Mouse (Mus musculus) liver, embryonic 14.5 days (tissue): Measurements from ENCODE around the gene Lsamp. TPM values are rescaled to one million over a fixed set of nuclear protein-coding genes. Genes with fewer than 3 reads are reported as not detected.

ENCODE experiments used
- ATAC-seq: fragments of 200-750 bp; cut with Nextera tagmentation; 2 replicates; pipeline ENCODE4 v1.8.0; 2017; ENCODE audit warnings: moderate number of reproducible peaks, mild to moderate bottlenecking, moderate library complexity; ENCODE audit not compliant: insufficient read depth
- DNase-seq, 3 experiments: peaks; one replicate each; pipeline ENCODE4 v3.0.0-alpha.2; 2012 to 2013; ENCODE audit warnings: low read depth in 3 of 3, low spot score in 3 of 3
- H3K27ac ChIP-seq: fragments of 300-500 bp; sonication (generic); 2 replicates; pipeline ENCODE4 v1.5.1; 2014; ENCODE audit warnings: moderate library complexity, mild to moderate bottlenecking, control low read depth, inconsistent platforms
- H3K27me3 ChIP-seq: fragments of 300-500 bp; sonication (generic); 2 replicates; pipeline ENCODE4 v1.6.1; 2014; ENCODE audit warnings: mild to moderate bottlenecking, low read length, moderate library complexity; ENCODE audit not compliant: control insufficient read depth, insufficient read depth
- H3K36me3 ChIP-seq: fragments of 300-500 bp; sonication (generic); replicated peaks from 2 replicates; pipeline ENCODE4 v1.6.1; 2014; ENCODE audit warnings: low read depth; ENCODE audit not compliant: control insufficient read depth, insufficient read depth
- H3K4me1 ChIP-seq, 2 experiments: fragments of 200-500 bp in 1 of 2; fragments of 300-500 bp in 1 of 2; sonication (generic) in 1 of 2; replicated peaks; 2 replicates each; pipeline ENCODE4 v1.6.1; 2012 to 2014; ENCODE audit warnings: antibody characterized with exemption in 1 of 2, inconsistent platforms in 1 of 2, low read length in 1 of 2; ENCODE audit not compliant: control insufficient read depth in 2 of 2, insufficient read depth in 2 of 2
- H3K4me2 ChIP-seq: fragments of 300-500 bp; sonication (generic); 2 replicates; pipeline ENCODE4 v1.6.1; 2014; ENCODE audit warnings: low read depth, mild to moderate bottlenecking, control low read depth, moderate library complexity
- H3K4me3 ChIP-seq, 2 experiments: fragments of 200-500 bp in 1 of 2; fragments of 300-500 bp in 1 of 2; sonication (generic) in 1 of 2; 2 replicates each; pipeline ENCODE4 v1.5.1; 2012 to 2014; ENCODE audit warnings: low read depth in 2 of 2, low read length in 2 of 2, mild to moderate bottlenecking in 2 of 2, control low read depth in 1 of 2, inconsistent platforms in 1 of 2, moderate library complexity in 1 of 2; ENCODE audit not compliant: insufficient read depth in 1 of 2
- H3K9ac ChIP-seq: fragments of 300-500 bp; sonication (generic); replicated peaks from 2 replicates; pipeline ENCODE4 v1.6.1; 2014; ENCODE audit warnings: mild to moderate bottlenecking, control low read depth, moderate library complexity
- H3K9me3 ChIP-seq: fragments of 300-500 bp; sonication (generic); 2 replicates; pipeline ENCODE4 v1.6.1; 2016; ENCODE audit warnings: low read length, mixed read lengths; ENCODE audit not compliant: control insufficient read depth
- CTCF ChIP-seq: IDR thresholded peaks from 2 replicates; pipeline ENCODE4 v1.5.1; 2016; ENCODE audit warnings: antibody characterized with exemption, low read depth, control low read depth
- EP300 ChIP-seq: IDR thresholded peaks from 2 replicates; pipeline ENCODE4 v1.6.1; 2016; ENCODE audit warnings: antibody characterized with exemption, low read depth
- WGBS: fragments of 180-500 bp; shearing (Covaris S2); extraction: QIAGEN DNeasy Blood & Tissue Kit; methylation state at CpG from one replicate; pipeline ENCODE4 v1.1.7; 2014; ENCODE audit not compliant: insufficient replicate concordance; 5-methylcytosine and 5-hydroxymethylcytosine counted together
- polyA plus RNA-seq, 2 experiments: library from polyadenylated mRNA; depleted of rRNA in 1 of 2; stranded (reverse) in 1 of 2; unstranded in 1 of 2; fragments of >200 nt; fragmentation: Nextera tagmentation in 1 of 2; extraction: Ambion mirVana in 1 of 2; gene quantifications; 2 replicates each; pipeline versions ENCODE4 v1.2.1 to v1.2.3; 2012 to 2014

Lsamp gene
- polyA plus RNA-seq, 2 experiments = 0.03 to 0.06 TPM

- 60% methylated on average over 6 of the region's 6 CpGs for WGBS
- H3K27me3 ChIP-seq = no peaks in the 10 kb centered on the region
- ATAC-seq = no peak
Measured at GRCm38 (mm10) chr16:42147164-42147563, 2163.0 kb downstream of the Lsamp start.

GRCm38 (mm10) chr16:42149216-42149942, 2165.2 kb downstream of the Lsamp start:
- no peak overlapping the region for H3K4me3 ChIP-seq
- no peak for DNase-seq
- TF ChIP-seq CTCF = no peak
- TF ChIP-seq EP300 = no peak
- no peak overlapping the region for H3K4me2 ChIP-seq
- H3K9ac ChIP-seq = no peak overlapping the region
- H3K27ac ChIP-seq = no peak overlapping the region
- H3K27me3 ChIP-seq = no peaks in the 10 kb centered on the region
- H3K36me3 ChIP-seq = no peaks in the 10 kb centered on the region
- no peaks in the 10 kb centered on the region for H3K9me3 ChIP-seq
- H3K4me1 ChIP-seq = no peaks in the 10 kb centered on the region
- no peak for ATAC-seq
- WGBS = 45% methylated on average over 6 of the region's 6 CpGs

More at GRCm38 (mm10) chr16:42147164-42147563, 2163.0 kb downstream of the Lsamp start:
- no peak for TF ChIP-seq CTCF
- TF ChIP-seq EP300 = no peak
- Histone ChIP-seq H3K27ac (no peak overlapping the region), H3K9ac (no peak overlapping the region), H3K4me3 (no peak overlapping the region), H3K36me3 (no peaks in the 10 kb centered on the region), H3K4me1 (no peaks in the 10 kb centered on the region), H3K4me2 (no peak overlapping the region), H3K9me3 (no peaks in the 10 kb centered on the region)
- no peak for DNase-seq

- no peak for TF ChIP-seq EP300
- TF ChIP-seq CTCF = no peak
- no peak overlapping the region for H3K9ac ChIP-seq
- no peaks in the 10 kb centered on the region for H3K9me3 ChIP-seq
- H3K4me3 ChIP-seq = no peak overlapping the region
- ATAC-seq (no peak), DNase-seq (no peak)
- no peak overlapping the region for H3K27ac ChIP-seq
- no peaks in the 10 kb centered on the region for H3K4me1 ChIP-seq
- 42% methylated on average over 8 of the region's 8 CpGs for WGBS
- no peaks in the 10 kb centered on the region for H3K27me3 ChIP-seq
- no peaks in the 10 kb centered on the region for H3K36me3 ChIP-seq
- no peak overlapping the region for H3K4me2 ChIP-seq
Measured at GRCm38 (mm10) chr16:42152640-42153039, 2168.5 kb downstream of the Lsamp start.

- no peaks in the 10 kb centered on the region for H3K36me3 ChIP-seq
- ATAC-seq = no peak
- H3K27ac ChIP-seq = no peak overlapping the region
- H3K4me3 ChIP-seq = no peak overlapping the region
- H3K27me3 ChIP-seq = no peaks in the 10 kb centered on the region
- no peaks in the 10 kb centered on the region for H3K9me3 ChIP-seq
- H3K4me1 ChIP-seq = no peaks in the 10 kb centered on the region
- DNase-seq = no peak
- TF ChIP-seq CTCF = no peak
- TF ChIP-seq EP300 = no peak
- no peak overlapping the region for H3K9ac ChIP-seq
- H3K4me2 ChIP-seq = no peak overlapping the region
- 66% methylated on average over 9 of the region's 9 CpGs for WGBS
Measured at GRCm38 (mm10) chr16:42157816-42158215, 2173.7 kb downstream of the Lsamp start.

- no peaks in the 10 kb centered on the region for H3K4me1 ChIP-seq
- H3K27me3 ChIP-seq = no peaks in the 10 kb centered on the region
- DNase-seq (peak; percentile 35 to 43 (median 36)), ATAC-seq (no peak)
- no peak for TF ChIP-seq EP300
- peak; percentile 90 for TF ChIP-seq CTCF
- no peak overlapping the region for H3K4me3 ChIP-seq
- no peaks in the 10 kb centered on the region for H3K9me3 ChIP-seq
- H3K9ac ChIP-seq = no peak overlapping the region
- H3K4me2 ChIP-seq = no peak overlapping the region
- H3K27ac ChIP-seq = no peak overlapping the region
- H3K36me3 ChIP-seq = no peaks in the 10 kb centered on the region
Measured at GRCm38 (mm10) chr16:42164941-42165340, 2180.8 kb downstream of the Lsamp start.
